Mouse (Mus musculus): ENCODE measurements at regions not wholly inside any gene's neighbourhood (a gene's known extent, or its start where the extent isn't known, plus 50 kb on each side); places are given as distances from the start of the nearest gene placed in this dataset.

- no peaks in the 10 kb centered on the region for H3K9me3 ChIP-seq (replicated peaks; ENCODE audit: low read length)
- no peak overlapping the region for H3K4me2 ChIP-seq (ENCODE audit: low read length)
- ATAC-seq (replicated peaks; ENCODE audit: low FRiP score, low read depth) (no peak), DNase-seq (ENCODE audit: low spot score) (no peak)
- no peak overlapping the region for H3K27ac ChIP-seq
- no peaks in the 10 kb centered on the region for H3K4me1 ChIP-seq (replicated peaks; ENCODE audit: insufficient read depth, low read length)
- H3K36me3 ChIP-seq (ENCODE audit: insufficient read depth, low read length) = no peaks in the 10 kb centered on the region
- no peak overlapping the region for H3K9ac ChIP-seq (ENCODE audit: low read depth, low read length)
- TF ChIP-seq CTCF (IDR thresholded peaks at IDR 0.05; ENCODE audit: low read depth) = no peak
- H3K27me3 ChIP-seq (ENCODE audit: insufficient read depth, low read length) = no peaks in the 10 kb centered on the region
- 85% methylated on average over 5 of the region's 5 CpGs for WGBS
- no peak overlapping the region for H3K4me3 ChIP-seq (replicated peaks; ENCODE audit: low read depth, low read length)
These were observed 135.3 kb upstream of the Plxnc1 start for GRCm38 (mm10) chr10:95079979-95080378.

GRCm38 (mm10) chr10:95076421-95076820 lies 131.8 kb upstream of the Plxnc1 start:
- Histone ChIP-seq H3K9me3 (replicated peaks; ENCODE audit: low read length) (no peaks in the 10 kb centered on the region), H3K27me3 (ENCODE audit: insufficient read depth, low read length) (no peaks in the 10 kb centered on the region), H3K4me3 (replicated peaks; ENCODE audit: low read depth, low read length) (no peak overlapping the region), H3K4me1 (replicated peaks; ENCODE audit: insufficient read depth, low read length) (no peaks in the 10 kb centered on the region), H3K27ac (no peak overlapping the region), H3K36me3 (ENCODE audit: insufficient read depth, low read length) (no peaks in the 10 kb centered on the region), H3K4me2 (ENCODE audit: low read length) (no peak overlapping the region), H3K9ac (ENCODE audit: low read depth, low read length) (no peak overlapping the region)
- TF ChIP-seq CTCF (IDR thresholded peaks at IDR 0.05; ENCODE audit: low read depth) = no peak
- no peak for ATAC-seq (replicated peaks; ENCODE audit: low FRiP score, low read depth)
- no peak for DNase-seq (ENCODE audit: low spot score)
- WGBS = 63% methylated on average over 5 of the region's 5 CpGs

GRCm38 (mm10) chr10:95075897-95076296 lies 131.3 kb upstream of the Plxnc1 start:
- 69% methylated on average over 4 of the region's 4 CpGs for WGBS
- no peak overlapping the region for H3K9ac ChIP-seq (ENCODE audit: low read depth, low read length)
- no peak overlapping the region for H3K27ac ChIP-seq
- no peak for ATAC-seq (replicated peaks; ENCODE audit: low FRiP score, low read depth)
- no peak overlapping the region for H3K4me2 ChIP-seq (ENCODE audit: low read length)
- no peaks in the 10 kb centered on the region for H3K27me3 ChIP-seq (ENCODE audit: insufficient read depth, low read length)
- DNase-seq (ENCODE audit: low spot score) = no peak
- no peaks in the 10 kb centered on the region for H3K4me1 ChIP-seq (replicated peaks; ENCODE audit: insufficient read depth, low read length)
- no peak overlapping the region for H3K4me3 ChIP-seq (replicated peaks; ENCODE audit: low read depth, low read length)
- H3K9me3 ChIP-seq (replicated peaks; ENCODE audit: low read length) = no peaks in the 10 kb centered on the region
- TF ChIP-seq CTCF (IDR thresholded peaks at IDR 0.05; ENCODE audit: low read depth) = no peak
- H3K36me3 ChIP-seq (ENCODE audit: insufficient read depth, low read length) = no peaks in the 10 kb centered on the region

DNA sequence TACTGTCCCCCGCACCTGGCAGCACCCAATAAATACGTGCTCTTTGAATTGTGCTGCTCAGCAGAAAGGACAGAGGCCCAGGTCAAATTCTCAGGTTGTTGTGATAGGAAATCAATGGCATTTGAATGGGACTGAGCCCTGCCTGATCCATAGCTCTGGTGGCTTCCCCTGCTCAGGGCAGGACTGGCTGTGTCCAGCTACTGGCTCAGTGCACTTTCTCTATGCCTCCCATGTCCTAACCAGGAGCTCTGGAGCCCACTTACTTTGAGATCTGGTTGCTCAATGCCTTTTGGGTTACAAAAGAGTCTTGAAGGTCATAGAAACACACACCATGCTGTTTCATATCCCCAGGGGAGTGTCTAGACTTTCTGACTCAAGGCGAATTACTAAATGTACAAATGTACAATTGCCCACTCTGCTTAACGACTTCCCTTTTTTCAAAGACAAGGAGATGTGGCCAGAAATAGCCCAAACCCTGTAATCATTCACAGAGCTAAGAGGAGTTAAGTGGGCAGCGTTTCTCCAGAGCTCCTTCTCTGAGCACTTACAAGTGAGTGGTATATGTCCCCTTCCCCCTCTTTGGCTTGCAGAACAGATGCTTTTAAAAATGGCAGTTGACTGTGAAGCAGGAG lies 130.4 kb upstream of the Plxnc1 start:
- no peak for TF ChIP-seq CTCF (IDR thresholded peaks at IDR 0.05; ENCODE audit: low read depth)
- Histone ChIP-seq H3K4me3 (replicated peaks; ENCODE audit: low read depth, low read length) (no peak overlapping the region), H3K4me1 (replicated peaks; ENCODE audit: insufficient read depth, low read length) (no peaks in the 10 kb centered on the region), H3K27me3 (ENCODE audit: insufficient read depth, low read length) (no peaks in the 10 kb centered on the region), H3K36me3 (ENCODE audit: insufficient read depth, low read length) (no peaks in the 10 kb centered on the region), H3K27ac (no peak overlapping the region), H3K9me3 (replicated peaks; ENCODE audit: low read length) (no peaks in the 10 kb centered on the region), H3K4me2 (ENCODE audit: low read length) (no peak overlapping the region), H3K9ac (ENCODE audit: low read depth, low read length) (no peak overlapping the region)
- DNase-seq (ENCODE audit: low spot score) = no peak
- WGBS = 32% methylated on average over 5 of the region's 5 CpGs
- ATAC-seq (replicated peaks; ENCODE audit: low FRiP score, low read depth) = no peak

- H3K27ac ChIP-seq = no peak overlapping the region
- no peak overlapping the region for H3K4me3 ChIP-seq (replicated peaks; ENCODE audit: low read depth, low read length)
- H3K9me3 ChIP-seq (replicated peaks; ENCODE audit: low read length) = no peaks in the 10 kb centered on the region
- H3K9ac ChIP-seq (ENCODE audit: low read depth, low read length) = no peak overlapping the region
- H3K36me3 ChIP-seq (ENCODE audit: insufficient read depth, low read length) = no peaks in the 10 kb centered on the region
- 80% methylated on average over 2 of the region's 2 CpGs for WGBS
- no peak for TF ChIP-seq CTCF (IDR thresholded peaks at IDR 0.05; ENCODE audit: low read depth)
- H3K4me2 ChIP-seq (ENCODE audit: low read length) = no peak overlapping the region
- ATAC-seq (replicated peaks; ENCODE audit: low FRiP score, low read depth) (no peak), DNase-seq (ENCODE audit: low spot score) (no peak)
- no peaks in the 10 kb centered on the region for H3K4me1 ChIP-seq (replicated peaks; ENCODE audit: insufficient read depth, low read length)
- no peaks in the 10 kb centered on the region for H3K27me3 ChIP-seq (ENCODE audit: insufficient read depth, low read length)
These were observed 129.7 kb upstream of the Plxnc1 start for GRCm38 (mm10) chr10:95074381-95074780.

DNA sequence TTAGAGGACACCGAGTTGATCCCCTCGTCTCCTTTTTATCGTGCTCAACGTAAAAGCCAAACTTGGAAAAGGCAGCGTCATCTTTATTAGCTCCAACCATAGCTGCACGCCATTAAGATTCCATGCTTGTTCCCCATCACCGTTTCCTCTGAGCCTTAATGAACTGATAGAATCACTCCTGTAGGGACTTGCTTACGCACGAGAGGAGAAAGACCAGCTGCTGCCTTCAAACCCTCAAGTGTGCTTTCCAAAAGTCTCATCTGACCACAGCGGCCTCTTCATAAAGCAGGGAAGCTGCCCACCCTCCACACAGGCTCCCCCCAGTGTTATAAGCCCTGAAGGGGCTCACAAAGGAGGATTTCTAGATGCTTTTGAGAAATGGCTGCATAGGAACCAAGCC lies 123.3 kb upstream of the Plxnc1 start:
- DNase-seq (ENCODE audit: low spot score) (no peak), ATAC-seq (replicated peaks; ENCODE audit: low FRiP score, low read depth) (no peak)
- no peaks in the 10 kb centered on the region for H3K27me3 ChIP-seq (ENCODE audit: insufficient read depth, low read length)
- no peaks in the 10 kb centered on the region for H3K4me1 ChIP-seq (replicated peaks; ENCODE audit: insufficient read depth, low read length)
- H3K4me3 ChIP-seq (replicated peaks; ENCODE audit: low read depth, low read length) = no peak overlapping the region
- 65% methylated on average over 10 of the region's 10 CpGs for WGBS
- no peak overlapping the region for H3K9ac ChIP-seq (ENCODE audit: low read depth, low read length)
- H3K9me3 ChIP-seq (replicated peaks; ENCODE audit: low read length) = no peaks in the 10 kb centered on the region
- no peak overlapping the region for H3K4me2 ChIP-seq (ENCODE audit: low read length)
- H3K27ac ChIP-seq = no peak overlapping the region
- TF ChIP-seq CTCF (IDR thresholded peaks at IDR 0.05; ENCODE audit: low read depth) = no peak
- H3K36me3 ChIP-seq (ENCODE audit: insufficient read depth, low read length) = no peaks in the 10 kb centered on the region

GRCm38 (mm10) chr10:95066774-95067173 lies 122.1 kb upstream of the Plxnc1 start:
- Histone ChIP-seq H3K4me3 (replicated peaks; ENCODE audit: low read depth, low read length) (no peak overlapping the region), H3K9ac (ENCODE audit: low read depth, low read length) (no peak overlapping the region), H3K27ac (no peak overlapping the region), H3K27me3 (ENCODE audit: insufficient read depth, low read length) (no peaks in the 10 kb centered on the region), H3K4me2 (ENCODE audit: low read length) (no peak overlapping the region), H3K4me1 (replicated peaks; ENCODE audit: insufficient read depth, low read length) (no peaks in the 10 kb centered on the region), H3K9me3 (replicated peaks; ENCODE audit: low read length) (no peaks in the 10 kb centered on the region), H3K36me3 (ENCODE audit: insufficient read depth, low read length) (no peaks in the 10 kb centered on the region)
- 74% methylated on average over 6 of the region's 6 CpGs for WGBS
- ATAC-seq (replicated peaks; ENCODE audit: low FRiP score, low read depth) (no peak), DNase-seq (ENCODE audit: low spot score) (no peak)
- no peak for TF ChIP-seq CTCF (IDR thresholded peaks at IDR 0.05; ENCODE audit: low read depth)
